Mouse (Mus musculus) liver, embryonic 14.5 days (tissue): ENCODE data around the gene Smim4.

Experiments used
- CTCF ChIP-seq: IDR thresholded peaks from 2 replicates; pipeline ENCODE4 v1.5.1; 2016; ENCODE audit warnings: antibody characterized with exemption, low read depth, control low read depth
- EP300 ChIP-seq: IDR thresholded peaks from 2 replicates; pipeline ENCODE4 v1.6.1; 2016; ENCODE audit warnings: antibody characterized with exemption, low read depth

- TF ChIP-seq EP300, result no peak
- TF ChIP-seq CTCF, result no peak
Observed at GRCm38 (mm10) chr14:31110613-31111012, 18.1 kb downstream of the Smim4 start.
